Mouse (Mus musculus): ENCODE measurements at regions not wholly inside any gene's neighbourhood (a gene's known extent, or its start where the extent isn't known, plus 50 kb on each side); places are given as distances from the start of the nearest gene placed in this dataset.
A peak's percentile ranks its signal among the peaks of the same experiment; 100 is the strongest.

- DNase-seq (ENCODE audit: low spot score in 2 of 2): no peak
These were observed 122.9 kb upstream of the Magi3 start for GRCm38 (mm10) chr3:104343096-104343495.

GRCm38 (mm10) chr3:104342220-104342619 is 122.0 kb upstream of the Magi3 start:
- no peak for DNase-seq (ENCODE audit: low spot score in 2 of 2)

DNA sequence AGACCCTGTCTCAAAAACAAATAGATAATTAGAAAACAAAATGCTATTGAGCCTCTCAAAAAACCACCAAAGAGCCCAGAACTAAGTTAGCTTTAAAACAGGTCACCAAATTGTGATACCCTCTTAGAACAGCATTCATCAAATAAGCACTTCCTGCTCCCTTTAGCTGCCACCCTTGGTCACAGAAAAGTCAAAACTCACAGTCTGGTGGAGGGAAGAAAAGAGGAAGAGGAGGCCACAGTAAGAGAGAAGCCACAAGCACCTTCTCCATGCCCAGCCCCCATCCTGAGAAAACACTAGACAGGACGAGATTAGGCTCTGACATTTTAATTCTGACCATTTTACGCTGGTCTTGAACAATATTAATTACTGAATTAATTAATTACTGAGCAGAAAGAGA is 120.2 kb upstream of the Magi3 start:
- DNase-seq (ENCODE audit: low spot score in 2 of 2): no peak

GRCm38 (mm10) chr3:104336867-104337266 is 116.7 kb upstream of the Magi3 start:
- DNase-seq (ENCODE audit: low spot score in 2 of 2): no peak

GRCm38 (mm10) chr3:104336308-104336707 is 116.1 kb upstream of the Magi3 start:
- DNase-seq (ENCODE audit: low spot score in 2 of 2): no peak

GRCm38 (mm10) chr3:104334760-104335159 is 114.6 kb upstream of the Magi3 start:
- no peak for DNase-seq (ENCODE audit: low spot score in 2 of 2)

DNA sequence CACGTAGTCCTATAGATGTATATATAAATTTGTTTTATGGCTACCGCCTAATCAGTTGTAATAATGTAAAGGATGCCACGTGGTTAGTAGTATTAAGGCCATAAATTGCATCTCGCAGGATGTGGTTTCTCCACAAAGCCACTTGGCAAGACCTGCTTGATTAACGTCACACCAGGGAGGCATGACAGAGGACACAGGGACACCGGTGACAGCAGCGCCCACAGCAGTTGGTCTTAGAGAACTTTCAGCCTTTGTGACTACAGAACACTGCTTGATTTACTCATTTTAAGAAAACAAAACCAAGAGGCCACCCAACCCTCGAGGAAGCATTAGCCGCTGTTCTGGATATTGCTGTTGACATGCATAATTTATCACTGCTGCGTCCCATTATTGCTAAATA is 113.2 kb upstream of the Magi3 start:
- no peak for DNase-seq (ENCODE audit: low spot score in 2 of 2)

GRCm38 (mm10) chr3:104330646-104331045 is 110.5 kb upstream of the Magi3 start:
- DNase-seq (ENCODE audit: low spot score in 2 of 2): no peak

DNA sequence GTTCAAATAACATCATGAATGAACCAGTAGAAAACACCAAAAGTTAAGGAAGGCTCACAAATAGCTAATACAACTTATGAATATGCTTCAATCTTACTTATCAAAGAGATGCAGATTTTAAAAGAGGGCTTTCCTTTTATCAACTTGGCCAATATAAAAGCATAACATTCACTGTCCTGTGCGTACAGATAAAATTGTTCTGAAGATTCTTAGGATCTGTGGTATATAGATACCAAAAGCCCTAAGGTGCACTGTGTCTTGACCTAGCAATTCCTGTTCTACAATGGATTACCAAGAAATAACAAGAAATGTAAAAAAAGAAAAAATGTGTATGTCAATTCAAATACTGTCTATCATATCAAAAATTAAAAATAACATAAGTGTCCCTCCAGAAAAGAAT is 107.7 kb upstream of the Magi3 start:
- DNase-seq (ENCODE audit: low spot score in 2 of 2): no peak

DNA sequence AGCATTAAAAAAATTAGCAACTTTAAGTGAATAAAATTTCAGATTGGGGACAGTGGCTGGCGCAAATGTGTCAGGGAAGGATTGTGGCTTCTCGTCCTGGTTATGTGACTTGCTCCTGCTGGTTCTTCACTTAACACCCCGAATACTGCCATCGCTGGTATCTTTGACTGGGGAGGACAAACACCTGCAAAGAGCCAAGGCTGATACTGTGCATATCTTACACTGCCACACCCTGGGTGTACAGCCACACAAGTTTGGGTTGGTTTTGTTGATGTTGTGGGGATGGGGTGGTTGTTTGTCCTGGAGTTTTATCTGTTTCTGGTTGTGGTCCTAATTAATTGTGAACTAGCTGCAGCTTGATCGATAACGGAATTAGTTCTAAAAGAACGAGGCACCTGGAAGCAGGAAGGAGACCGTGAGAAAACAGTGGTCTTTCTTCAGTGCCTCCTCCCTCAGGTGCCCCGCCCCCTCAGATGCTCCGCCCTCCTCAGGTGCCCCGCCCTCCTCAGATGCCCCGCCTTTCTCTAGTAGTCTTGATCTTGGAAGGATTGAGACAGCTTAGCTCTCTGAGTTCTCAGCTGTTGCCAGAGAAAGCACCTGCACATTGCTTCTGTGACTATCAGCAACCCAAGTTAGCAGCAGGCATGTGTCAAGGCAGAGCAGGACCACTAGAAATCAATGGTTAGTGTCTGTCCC is 107.0 kb upstream of the Magi3 start:
- DNase-seq (ENCODE audit: low spot score in 2 of 2): peak in 1 of 2 experiments; percentile 29

- DNase-seq (ENCODE audit: low spot score in 2 of 2): no peak
These were observed 102.4 kb upstream of the Magi3 start for GRCm38 (mm10) chr3:104322591-104322990.

DNA sequence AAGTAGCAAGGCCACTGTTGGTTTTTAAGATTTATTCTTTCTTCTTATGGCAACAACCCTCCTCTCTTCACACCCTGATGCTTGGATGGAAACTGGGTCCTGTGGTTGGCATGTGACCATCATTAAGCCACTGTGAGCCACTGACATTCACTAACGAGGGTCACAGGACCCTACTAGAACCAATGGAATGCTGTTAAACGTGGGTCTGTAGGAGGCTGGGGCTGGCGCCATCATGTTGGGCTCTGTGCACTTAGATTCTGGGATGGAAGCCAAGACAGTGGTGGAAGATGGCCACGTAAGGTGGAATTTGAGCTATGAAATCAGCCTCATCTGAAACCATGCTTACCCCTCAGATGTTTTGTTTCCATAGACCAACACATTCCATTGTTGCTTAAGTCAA is 100.2 kb upstream of the Magi3 start:
- DNase-seq (ENCODE audit: low spot score in 2 of 2): no peak

DNA sequence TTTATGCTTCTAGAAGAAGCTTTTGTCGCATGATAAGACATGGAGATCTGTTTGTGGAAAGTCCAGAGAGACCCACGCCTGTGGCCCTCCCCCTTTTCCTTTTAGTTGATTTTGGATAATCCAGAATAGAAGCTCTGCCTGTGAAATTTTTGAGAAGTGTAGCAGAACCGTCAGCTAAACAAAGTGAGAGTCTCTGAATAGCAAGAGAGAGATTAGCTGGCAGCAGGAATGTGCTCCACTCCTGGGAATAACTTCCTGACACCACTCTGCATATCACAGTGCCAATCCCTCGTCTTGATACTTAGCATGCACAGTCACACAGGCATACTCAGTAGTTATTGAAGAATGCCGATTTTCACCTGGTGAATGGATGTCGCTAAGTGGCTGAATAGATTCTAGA is 99.2 kb upstream of the Magi3 start:
- no peak for DNase-seq (ENCODE audit: low spot score in 2 of 2)

GRCm38 (mm10) chr3:104318911-104319310 is 98.7 kb upstream of the Magi3 start:
- DNase-seq (ENCODE audit: low spot score in 2 of 2): no peak

DNA sequence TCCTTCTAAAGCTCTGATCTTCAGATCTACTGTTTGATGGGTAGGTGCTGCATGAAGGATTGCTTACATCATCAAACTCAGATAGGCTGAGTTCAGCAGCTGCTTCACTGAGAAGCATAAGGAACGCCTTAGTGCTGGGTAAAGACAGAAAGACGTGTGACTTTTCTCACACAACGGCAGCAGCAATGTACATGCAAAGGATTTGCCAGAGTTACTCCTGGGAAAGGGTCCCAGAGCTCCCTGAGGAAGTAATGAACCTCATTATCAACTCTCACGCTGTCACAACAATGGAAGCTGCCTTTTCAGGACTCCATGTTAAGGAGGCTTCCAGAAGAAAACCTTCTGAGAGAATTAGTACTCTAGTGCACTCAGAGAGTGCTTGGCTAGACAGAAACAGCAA is 97.4 kb upstream of the Magi3 start:
- DNase-seq (ENCODE audit: low spot score in 2 of 2): no peak

GRCm38 (mm10) chr3:104313063-104313462 is 92.9 kb upstream of the Magi3 start:
- no peak for DNase-seq (ENCODE audit: low spot score in 2 of 2)

DNA sequence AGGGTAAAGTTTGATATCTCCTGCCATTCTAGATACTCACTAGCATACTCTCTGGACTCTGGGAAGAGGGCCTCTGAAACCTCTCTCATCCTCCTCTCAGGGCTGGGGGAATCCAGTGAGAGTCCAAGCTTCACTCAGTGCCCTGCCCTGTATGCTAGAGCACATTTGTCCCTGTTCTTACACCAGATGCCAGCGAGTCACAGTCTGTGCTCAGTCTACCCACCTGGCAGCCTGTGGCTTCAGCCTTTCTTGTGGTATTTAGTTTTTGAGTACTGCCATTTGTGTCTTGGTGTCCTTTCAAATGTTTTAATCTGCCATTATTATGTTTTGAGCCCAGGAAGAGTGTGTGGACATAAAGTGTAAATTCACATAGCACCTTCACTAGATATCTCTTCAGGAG is 86.8 kb upstream of the Magi3 start:
- DNase-seq (ENCODE audit: low spot score in 2 of 2): no peak

DNA sequence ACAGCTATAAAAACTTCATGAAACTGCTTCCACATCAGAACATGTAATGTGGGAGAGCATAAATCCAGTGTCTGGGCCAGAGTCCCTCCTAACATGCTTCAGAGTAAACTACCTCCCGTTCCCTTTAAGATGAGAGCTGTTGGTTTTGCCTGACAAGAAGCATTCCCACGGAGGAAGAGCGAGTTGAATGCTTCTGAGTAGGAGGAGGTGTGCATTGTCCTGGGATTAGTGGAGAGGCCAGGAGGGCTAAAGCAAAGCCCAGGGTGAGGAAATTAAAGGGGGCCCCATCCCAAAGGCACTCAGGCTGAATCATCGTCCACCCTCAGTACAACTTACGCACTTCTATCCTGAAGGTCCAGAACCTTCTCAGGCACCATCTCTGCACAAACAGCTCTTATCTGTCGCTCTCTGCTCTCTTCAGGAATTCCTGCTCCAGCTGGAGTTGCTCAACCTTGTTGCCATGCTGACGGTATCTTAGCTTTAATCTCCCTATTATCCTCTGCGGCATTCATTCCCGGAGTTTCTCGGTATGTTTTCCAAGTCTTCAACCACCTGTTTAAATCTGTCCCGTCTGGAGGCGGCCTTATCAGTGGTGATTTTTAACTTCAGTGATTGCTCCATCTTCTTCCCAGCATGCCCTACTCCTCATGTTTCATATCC is 85.9 kb upstream of the Magi3 start:
- DNase-seq (ENCODE audit: low spot score in 2 of 2): no peak

- DNase-seq (ENCODE audit: low spot score in 2 of 2): no peak
These were observed 83.4 kb upstream of the Magi3 start for GRCm38 (mm10) chr3:104303577-104303976.

DNA sequence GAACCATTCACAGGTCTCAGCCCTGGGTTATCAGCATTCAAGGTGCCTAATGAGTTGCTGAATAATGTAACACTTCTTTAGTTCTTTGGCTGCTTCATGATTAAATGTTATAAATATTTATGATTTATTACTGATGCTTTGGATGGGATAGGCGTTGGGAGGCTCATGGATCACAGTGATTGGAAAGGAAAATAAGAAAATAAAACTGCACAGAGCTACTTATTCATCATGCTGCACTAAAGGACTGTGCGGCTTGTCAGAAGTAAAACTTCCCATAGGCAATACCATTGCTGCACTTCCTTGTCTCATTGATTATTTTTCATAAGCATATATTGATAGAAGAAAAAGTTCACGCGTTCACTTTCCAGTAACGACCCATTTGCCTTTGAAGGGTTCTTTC is 80.0 kb upstream of the Magi3 start:
- no peak for DNase-seq (ENCODE audit: low spot score in 2 of 2)

- no peak for DNase-seq (ENCODE audit: low spot score in 2 of 2)
These were observed 78.7 kb upstream of the Magi3 start for GRCm38 (mm10) chr3:104298878-104299277.

DNA sequence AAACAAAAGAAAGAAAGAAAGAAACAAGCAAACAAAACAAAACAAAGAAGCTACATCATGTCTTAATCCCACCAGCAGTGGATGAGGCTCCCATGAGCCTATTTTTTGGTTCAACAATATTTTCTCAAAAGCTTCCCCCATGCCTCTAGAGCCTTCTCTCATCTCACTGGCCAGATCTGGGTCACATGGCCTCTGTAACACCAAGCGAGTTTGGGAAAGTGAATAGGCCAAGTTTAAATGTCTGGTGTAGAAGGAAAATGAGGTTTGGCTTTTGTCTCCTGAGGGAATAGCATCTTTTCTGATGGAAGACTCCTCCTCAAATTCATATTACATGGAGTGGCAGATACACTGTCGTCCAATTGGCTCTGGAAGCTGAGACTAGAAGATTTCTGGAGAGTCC is 78.2 kb upstream of the Magi3 start:
- no peak for DNase-seq (ENCODE audit: low spot score in 2 of 2)

DNA sequence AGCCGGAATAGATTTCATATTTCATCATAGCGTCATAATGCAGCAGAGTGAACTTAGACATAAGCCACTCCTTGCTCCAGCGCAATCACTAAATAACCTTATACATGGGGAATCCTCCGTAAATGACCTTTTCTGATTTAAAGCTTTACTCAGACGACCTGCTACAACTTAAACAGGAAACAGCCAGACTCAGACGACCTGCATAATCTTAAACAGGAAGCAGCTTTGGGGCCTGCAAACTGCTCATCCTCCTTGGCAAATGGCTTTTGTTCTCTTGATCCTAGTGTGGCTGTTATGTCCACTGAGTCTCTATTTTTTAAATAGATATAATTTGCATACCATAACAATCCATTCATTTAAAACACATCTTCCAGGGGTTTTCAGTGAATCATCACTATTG is 76.9 kb upstream of the Magi3 start:
- no peak for DNase-seq (ENCODE audit: low spot score in 2 of 2)

GRCm38 (mm10) chr3:104295856-104296255 is 75.7 kb upstream of the Magi3 start:
- DNase-seq (ENCODE audit: low spot score in 2 of 2): no peak
